Mouse (Mus musculus) C2C12 (cell line): ENCODE data around the gene Cd3eap.

Experiments
- CTCF ChIP-seq: IDR thresholded peaks from one replicate; pipeline ENCODE4 v1.5.1; 2011; ENCODE audit not compliant: control insufficient read depth, insufficient read depth, insufficient read length
- MYOG ChIP-seq: IDR thresholded peaks from one replicate; pipeline ENCODE4 v1.6.1; 2011; ENCODE audit not compliant: control insufficient read depth, insufficient read length; ENCODE audit errors: extremely low read depth

GRCm38 (mm10) chr7:19373367-19373766 lies 14.1 kb upstream of the Cd3eap start:
- no peak for TF ChIP-seq CTCF
- no peak for TF ChIP-seq MYOG
